Mouse (Mus musculus): ENCODE data around the gene Mrpl12. TPM values are rescaled to one million over a fixed set of nuclear protein-coding genes. Genes with fewer than 3 reads are reported as not detected.

The Mrpl12 gene
- total and polyA plus RNA-seq, 2 experiments = 46.6 to 232 TPM

DNA sequence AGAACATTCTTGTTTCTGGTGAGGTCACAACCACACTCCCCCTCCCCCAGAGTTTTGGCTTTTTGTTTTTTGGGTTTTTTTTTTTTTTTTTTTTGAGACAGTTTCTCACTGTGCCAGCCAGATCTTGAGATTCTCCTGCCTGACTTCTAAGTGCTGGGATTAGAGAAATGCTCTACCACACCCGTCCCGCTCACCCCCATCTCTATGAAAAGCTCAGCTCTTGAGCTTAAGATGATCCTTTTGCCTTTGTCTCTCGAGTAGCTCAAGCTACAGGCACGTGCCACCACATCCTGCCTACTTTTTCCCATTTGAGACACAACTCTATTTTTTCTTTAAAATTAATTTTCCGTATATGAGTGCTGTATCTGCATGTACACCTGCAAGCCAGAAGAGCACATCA, 20.0 kb upstream of the Mrpl12 start:
- H3K27me3 ChIP-seq (ENCODE audit: control insufficient read depth, insufficient read depth, low read length) = no peaks in the 10 kb centered on the region
- H3K4me3 ChIP-seq (ENCODE audit: insufficient read depth, low read depth, low read length) = no peak overlapping the region
- no peak overlapping the region for H3K27ac ChIP-seq (replicated peaks; ENCODE audit: insufficient read depth, low read depth, low read length)
- 88% methylated on average over 5 of the region's 5 CpGs for WGBS
- no peaks in the 10 kb centered on the region for H3K36me3 ChIP-seq (ENCODE audit: control insufficient read depth, insufficient read depth, low read length)
- TF ChIP-seq POLR2A (IDR thresholded peaks at IDR 0.05; ENCODE audit: extremely low read depth, insufficient read depth, low read length) = no peak
- no peak for TF ChIP-seq CTCF (IDR thresholded peaks at IDR 0.05; ENCODE audit: low read depth, low read length)
- DNase-seq (ENCODE audit: extremely low read depth, low read depth, low spot score) = no peak
- peaks cover 13% of the 10 kb centered on the region for H3K4me1 ChIP-seq (ENCODE audit: control insufficient read depth, insufficient read depth, low read length)
- no peak overlapping the region for H3K9ac ChIP-seq (ENCODE audit: low read depth, low read length)
- H3K79me2 ChIP-seq (ENCODE audit: control insufficient read depth, insufficient read depth, low read length) = peaks cover 13% of the 10 kb centered on the region

DNA sequence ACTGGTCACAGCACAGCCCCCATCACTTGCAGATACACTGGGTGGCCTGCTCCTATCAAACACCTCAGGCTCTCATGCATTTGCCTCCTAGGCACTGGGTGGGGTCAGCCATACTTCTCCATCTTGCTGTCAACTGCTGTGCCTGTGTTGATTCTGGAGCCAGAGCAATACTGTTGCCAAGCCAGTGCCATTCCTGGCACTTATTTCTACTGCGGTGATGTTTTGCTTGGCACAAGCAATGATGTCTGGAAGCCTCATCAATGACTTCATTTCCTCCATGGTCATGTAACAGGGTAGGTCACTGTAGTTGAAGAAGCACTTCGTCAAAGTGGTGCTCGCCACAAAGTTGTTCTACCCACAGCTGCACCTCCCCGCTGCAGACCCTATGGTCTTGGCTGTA, 18.9 kb upstream of the Mrpl12 start:
- Histone ChIP-seq H3K27me3 (ENCODE audit: control insufficient read depth, insufficient read depth, low read length) (no peaks in the 10 kb centered on the region), H3K27ac (replicated peaks; ENCODE audit: insufficient read depth, low read depth, low read length) (no peak overlapping the region), H3K4me1 (ENCODE audit: control insufficient read depth, insufficient read depth, low read length) (peaks cover 13% of the 10 kb centered on the region), H3K9ac (ENCODE audit: low read depth, low read length) (no peak overlapping the region), H3K36me3 (ENCODE audit: control insufficient read depth, insufficient read depth, low read length) (peaks cover 7% of the 10 kb centered on the region), H3K79me2 (ENCODE audit: control insufficient read depth, insufficient read depth, low read length) (peaks cover 10% of the 10 kb centered on the region), H3K4me3 (ENCODE audit: insufficient read depth, low read depth, low read length) (no peak overlapping the region)
- DNase-seq (ENCODE audit: extremely low read depth, low read depth, low spot score) = peak; percentile 61
- 50% methylated on average over 4 of the region's 4 CpGs for WGBS
- no peak for TF ChIP-seq CTCF (IDR thresholded peaks at IDR 0.05; ENCODE audit: low read depth, low read length)
- no peak for TF ChIP-seq POLR2A (IDR thresholded peaks at IDR 0.05; ENCODE audit: extremely low read depth, insufficient read depth, low read length)

DNA sequence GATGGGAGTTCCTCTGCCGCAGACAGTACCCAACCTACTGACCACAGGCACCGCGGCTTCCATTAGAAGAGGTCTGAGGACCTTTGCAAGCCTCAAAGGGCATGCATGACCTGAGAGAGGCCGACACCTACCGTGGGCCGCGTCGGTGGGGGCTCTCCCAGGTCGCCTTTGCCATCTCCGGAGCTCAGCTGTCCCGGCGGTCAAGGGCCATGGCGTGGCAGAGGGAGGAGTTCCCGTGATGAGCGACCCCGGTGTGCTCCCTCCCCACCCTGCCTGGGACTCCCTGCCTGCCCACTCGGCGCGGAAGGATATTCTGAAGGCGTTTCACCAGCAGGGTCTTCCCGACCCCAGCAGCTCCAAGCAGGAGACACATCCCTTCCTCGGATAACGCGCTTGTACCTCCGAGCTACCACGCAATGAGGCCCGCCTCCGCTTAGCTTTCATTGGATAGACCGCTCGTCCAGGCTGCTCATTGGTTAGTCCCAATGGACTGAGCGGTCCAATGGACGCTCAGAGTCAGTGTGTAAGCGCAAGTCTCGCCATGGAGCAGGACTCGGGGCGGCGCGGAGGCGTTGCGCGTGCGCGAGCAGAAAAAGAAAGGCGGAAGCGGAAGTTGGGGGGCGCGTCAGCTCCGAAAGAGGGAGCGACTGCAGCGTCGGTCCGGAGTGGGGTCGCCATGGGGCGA, 17.2 kb upstream of the Mrpl12 start, which contains the start of gene Arl16:
Arl16 (minus strand) TSS at position 557 of the 685 bp plus-strand sequence.
- Histone ChIP-seq H3K27ac (replicated peaks; ENCODE audit: insufficient read depth, low read depth, low read length) (peak within 1 kb of the TSS; percentile 59), H3K79me2 (ENCODE audit: control insufficient read depth, insufficient read depth, low read length) (peaks cover 10% of the 10 kb centered on the region), H3K36me3 (ENCODE audit: control insufficient read depth, insufficient read depth, low read length) (peaks cover 11% of the 10 kb centered on the region), H3K4me1 (ENCODE audit: control insufficient read depth, insufficient read depth, low read length) (peaks cover 19% of the 10 kb centered on the region), H3K27me3 (ENCODE audit: control insufficient read depth, insufficient read depth, low read length) (no peaks in the 10 kb centered on the region), H3K4me3 (ENCODE audit: insufficient read depth, low read depth, low read length) (peak within 1 kb of the TSS; percentile 90), H3K9ac (ENCODE audit: low read depth, low read length) (peak within 1 kb of the TSS; percentile 95)
- under 1% methylated on average over 54 of the region's 54 CpGs for WGBS
- peak; percentile 94 for DNase-seq (ENCODE audit: extremely low read depth, low read depth, low spot score)
- TF ChIP-seq CTCF (IDR thresholded peaks at IDR 0.05; ENCODE audit: low read depth, low read length) (no peak), POLR2A (IDR thresholded peaks at IDR 0.05; ENCODE audit: extremely low read depth, insufficient read depth, low read length) (peak; percentile 87)

DNA sequence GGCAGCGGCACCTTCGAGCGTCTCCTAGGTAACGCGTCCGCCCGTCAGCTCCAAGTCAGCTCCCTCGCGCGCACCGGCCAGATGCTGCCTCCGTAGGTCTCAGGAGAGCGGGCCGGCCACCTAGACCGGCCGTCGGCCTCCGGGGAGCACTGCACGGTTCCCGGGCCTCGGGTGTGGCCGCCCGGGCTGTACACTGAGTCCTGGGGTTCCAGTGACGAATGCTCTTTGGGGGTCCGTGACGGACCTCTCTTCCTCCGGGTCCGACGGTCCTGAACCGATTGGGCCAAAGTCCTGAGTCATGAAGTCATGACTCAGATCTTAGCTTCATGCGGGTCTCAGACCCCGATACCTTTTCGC, 16.7 kb upstream of the Mrpl12 start:
- Histone ChIP-seq H3K27ac (replicated peaks; ENCODE audit: insufficient read depth, low read depth, low read length) (peak overlapping the region; percentile 59), H3K4me3 (ENCODE audit: insufficient read depth, low read depth, low read length) (peak overlapping the region; percentile 90), H3K27me3 (ENCODE audit: control insufficient read depth, insufficient read depth, low read length) (no peaks in the 10 kb centered on the region), H3K4me1 (ENCODE audit: control insufficient read depth, insufficient read depth, low read length) (peaks cover 25% of the 10 kb centered on the region), H3K79me2 (ENCODE audit: control insufficient read depth, insufficient read depth, low read length) (peaks cover 10% of the 10 kb centered on the region), H3K9ac (ENCODE audit: low read depth, low read length) (peak overlapping the region; percentile 95), H3K36me3 (ENCODE audit: control insufficient read depth, insufficient read depth, low read length) (peaks cover 11% of the 10 kb centered on the region)
- no peak for DNase-seq (ENCODE audit: extremely low read depth, low read depth, low spot score)
- TF ChIP-seq POLR2A (IDR thresholded peaks at IDR 0.05; ENCODE audit: extremely low read depth, insufficient read depth, low read length) = no peak
- no peak for TF ChIP-seq CTCF (IDR thresholded peaks at IDR 0.05; ENCODE audit: low read depth, low read length)
- WGBS = 0% methylated on average over 33 of the region's 33 CpGs

DNA sequence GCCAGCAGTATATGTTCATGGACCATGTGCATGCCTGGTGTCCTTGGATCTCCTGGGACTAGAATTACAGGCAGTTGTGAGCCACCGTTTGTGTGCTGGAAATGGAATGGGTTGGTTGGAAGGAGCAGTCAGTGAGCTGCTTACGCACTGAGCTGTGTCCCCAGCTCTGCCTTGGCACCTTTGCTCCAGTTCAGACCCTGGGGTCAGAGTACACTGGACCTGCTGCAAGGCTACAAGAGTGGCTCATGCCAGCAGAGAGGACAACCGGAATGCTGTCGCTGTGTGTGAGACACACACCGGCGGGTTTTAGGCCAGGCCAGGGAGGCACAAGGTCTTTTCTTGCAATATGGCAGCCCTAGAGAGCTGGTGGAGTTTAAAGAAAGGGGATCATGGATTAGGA, 12.4 kb upstream of the Mrpl12 start:
- 23% methylated on average over 6 of the region's 6 CpGs for WGBS
- H3K27ac ChIP-seq (replicated peaks; ENCODE audit: insufficient read depth, low read depth, low read length) = peak overlapping the region; percentile 77

DNA sequence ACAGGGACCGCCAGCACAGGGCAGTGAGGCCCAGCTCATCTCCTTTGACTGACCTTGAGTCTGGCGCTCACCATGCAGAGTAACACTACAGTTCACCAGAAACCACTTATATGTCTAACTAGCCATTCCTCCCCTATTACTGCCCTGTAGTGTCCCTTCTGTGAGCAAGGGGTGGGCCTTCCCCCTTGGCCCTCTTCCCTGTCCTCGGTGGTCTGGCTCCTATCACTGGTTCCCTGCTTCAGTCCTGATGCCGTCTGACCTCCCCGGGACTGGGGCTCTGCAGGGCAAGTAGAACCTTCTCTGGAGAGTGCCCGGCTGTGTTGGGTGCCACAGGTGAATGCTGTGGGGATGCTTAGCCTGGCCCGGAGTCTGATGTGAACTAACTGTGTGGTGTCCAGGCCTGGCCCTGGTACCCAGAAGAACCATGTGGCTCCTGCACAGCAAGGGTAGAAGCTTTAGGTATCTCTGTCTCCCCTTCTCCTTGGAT, 922 bp upstream of the Mrpl12 start:
- TF ChIP-seq CTCF (IDR thresholded peaks at IDR 0.05; ENCODE audit: low read depth, low read length) = no peak
- no peak for TF ChIP-seq POLR2A (IDR thresholded peaks at IDR 0.05; ENCODE audit: extremely low read depth, insufficient read depth, low read length)
- H3K27me3 ChIP-seq (ENCODE audit: control insufficient read depth, insufficient read depth, low read length) = no peaks in the 10 kb centered on the region
- no peak overlapping the region for H3K9ac ChIP-seq (ENCODE audit: low read depth, low read length)
- 88% methylated on average over 7 of the region's 7 CpGs for WGBS
- peaks cover 27% of the 10 kb centered on the region for H3K36me3 ChIP-seq (ENCODE audit: control insufficient read depth, insufficient read depth, low read length)
- peaks cover 11% of the 10 kb centered on the region; the same call in 1 of the 2 replicates for H3K4me1 ChIP-seq (ENCODE audit: control insufficient read depth, insufficient read depth, low read length)
- no peak for DNase-seq (ENCODE audit: extremely low read depth, low read depth, low spot score)
- no peak overlapping the region for H3K27ac ChIP-seq (replicated peaks; ENCODE audit: insufficient read depth, low read depth, low read length)
- peaks cover 9% of the 10 kb centered on the region; the same call in 1 of the 2 replicates for H3K79me2 ChIP-seq (ENCODE audit: control insufficient read depth, insufficient read depth, low read length)
- no peak overlapping the region for H3K4me3 ChIP-seq (ENCODE audit: insufficient read depth, low read depth, low read length)

More for the DNA sequence above, 12.4 kb upstream of the Mrpl12 start:
- peaks cover 20% of the 10 kb centered on the region for H3K4me1 ChIP-seq (ENCODE audit: control insufficient read depth, insufficient read depth, low read length)
- DNase-seq (ENCODE audit: extremely low read depth, low read depth, low spot score) = peak; percentile 96
- TF ChIP-seq CTCF (IDR thresholded peaks at IDR 0.05; ENCODE audit: low read depth, low read length) = 0 out of 2 replicates have a peak, but pooled peaks have one; percentile 8
- 0 out of 2 replicates have a peak, but pooled peaks have one; percentile 45 for TF ChIP-seq POLR2A (IDR thresholded peaks at IDR 0.05; ENCODE audit: extremely low read depth, insufficient read depth, low read length)
- peaks cover 33% of the 10 kb centered on the region for H3K36me3 ChIP-seq (ENCODE audit: control insufficient read depth, insufficient read depth, low read length)
- peak overlapping the region; percentile 19; the same call in 1 of the 2 replicates for H3K9ac ChIP-seq (ENCODE audit: low read depth, low read length)
- H3K4me3 ChIP-seq (ENCODE audit: insufficient read depth, low read depth, low read length) = no peak overlapping the region
- no peaks in the 10 kb centered on the region for H3K27me3 ChIP-seq (ENCODE audit: control insufficient read depth, insufficient read depth, low read length)
- peaks cover 14% of the 10 kb centered on the region for H3K79me2 ChIP-seq (ENCODE audit: control insufficient read depth, insufficient read depth, low read length)
